Mouse (Mus musculus) stomach, embryonic 15.5 days (tissue): ENCODE measurements around the gene Krt75. TPM values are rescaled to one million over a fixed set of nuclear protein-coding genes. Genes with fewer than 3 reads are reported as not detected.

Experiments used
- ATAC-seq: fragments of 200-750 bp; cut with Nextera tagmentation; 2 replicates; pipeline ENCODE4 v1.8.0; 2017; ENCODE audit warnings: low read depth, moderate number of reproducible peaks, moderate TSS enrichment; ENCODE audit not compliant: insufficient read depth, low FRiP score
- H3K27ac ChIP-seq: fragments of 300-500 bp; sonication (generic); 2 replicates; pipeline ENCODE4 v1.5.1; 2015; ENCODE audit warnings: mild to moderate bottlenecking, inconsistent platforms
- H3K27me3 ChIP-seq: fragments of 300-500 bp; sonication (generic); replicated peaks from 2 replicates; pipeline ENCODE4 v1.6.1; 2015; ENCODE audit warnings: inconsistent platforms
- H3K36me3 ChIP-seq: fragments of 300-500 bp; sonication (generic); 2 replicates; pipeline ENCODE4 v1.6.1; 2015; ENCODE audit warnings: inconsistent platforms
- H3K4me1 ChIP-seq: fragments of 300-500 bp; sonication (generic); 2 replicates; pipeline ENCODE4 v1.6.1; 2015; ENCODE audit warnings: inconsistent platforms
- H3K4me2 ChIP-seq: fragments of 300-500 bp; sonication (generic); 2 replicates; pipeline ENCODE4 v1.6.1; 2015; ENCODE audit warnings: mild to moderate bottlenecking, inconsistent platforms
- H3K4me3 ChIP-seq: fragments of 300-500 bp; sonication (generic); replicated peaks from 2 replicates; pipeline ENCODE4 v1.5.1; 2015; ENCODE audit warnings: inconsistent platforms
- H3K9ac ChIP-seq: fragments of 300-500 bp; sonication (generic); 2 replicates; pipeline ENCODE4 v1.6.1; 2015; ENCODE audit warnings: inconsistent platforms
- H3K9me3 ChIP-seq: fragments of 300-500 bp; sonication (generic); 2 replicates; pipeline ENCODE4 v1.6.1; 2016; ENCODE audit warnings: inconsistent platforms
- WGBS: fragments of 180-500 bp; shearing (Covaris S2); methylation state at CpG from one replicate; pipeline ENCODE4 v1.1.7; 2015; 5-methylcytosine and 5-hydroxymethylcytosine counted together
- polyA plus RNA-seq: library from polyadenylated mRNA; unstranded; fragments of >200 nt; fragmentation: Nextera tagmentation; extraction: Ambion mirVana; gene quantifications from 2 replicates; pipeline ENCODE4 v1.2.1, GENCODE M21; 2015

Krt75 gene
- 0.21 and 0.34 TPM in 2 replicates for polyA plus RNA-seq

GRCm38 (mm10) chr15:101573796-101574345, at the start of gene Krt75:
Krt75 (minus strand) TSS chr15:101573904.
- H3K9me3 ChIP-seq: no peaks in the 10 kb centered on the region
- ATAC-seq: no peak
- H3K27ac ChIP-seq: no peak within 1 kb of the TSS
- no peaks in the 10 kb centered on the region for H3K27me3 ChIP-seq
- no peak within 1 kb of the TSS for H3K4me3 ChIP-seq
- H3K4me1 ChIP-seq: 0 out of 2 replicates have a peak, but pooled peaks cover 5% of the 10 kb centered on the region
- H3K9ac ChIP-seq: no peak within 1 kb of the TSS
- WGBS: 55% methylated on average over 15 of the region's 15 CpGs
- H3K4me2 ChIP-seq: no peak within 1 kb of the TSS
- H3K36me3 ChIP-seq: no peaks in the 10 kb centered on the region

DNA sequence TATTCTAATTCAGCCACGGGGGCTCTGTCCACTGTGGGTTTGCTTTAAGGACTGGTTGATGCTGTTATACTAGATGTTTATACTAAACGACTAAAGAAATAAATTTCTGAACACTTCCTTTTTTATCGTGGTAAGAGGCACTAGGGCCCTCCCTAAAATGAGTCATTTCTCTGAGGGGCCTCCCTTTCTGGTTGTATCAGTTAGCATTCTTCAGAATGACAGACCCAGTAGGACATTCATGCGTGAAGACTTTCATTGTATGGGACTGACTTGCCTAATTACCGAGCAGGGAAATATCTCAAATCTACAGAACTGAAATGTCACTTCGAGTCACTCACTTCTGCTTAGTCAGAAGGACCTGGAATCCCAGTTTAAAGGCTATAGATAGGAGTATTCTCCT, 25.4 kb upstream of the Krt75 start:
- no peaks in the 10 kb centered on the region for H3K4me1 ChIP-seq
- H3K27ac ChIP-seq: no peak overlapping the region
- 36% methylated on average over 6 of the region's 6 CpGs for WGBS
- H3K36me3 ChIP-seq: no peaks in the 10 kb centered on the region
- H3K4me2 ChIP-seq: no peak overlapping the region
- no peaks in the 10 kb centered on the region for H3K27me3 ChIP-seq
- H3K4me3 ChIP-seq: no peak overlapping the region
- H3K9ac ChIP-seq: no peak overlapping the region
- ATAC-seq: no peak
- no peaks in the 10 kb centered on the region for H3K9me3 ChIP-seq

DNA sequence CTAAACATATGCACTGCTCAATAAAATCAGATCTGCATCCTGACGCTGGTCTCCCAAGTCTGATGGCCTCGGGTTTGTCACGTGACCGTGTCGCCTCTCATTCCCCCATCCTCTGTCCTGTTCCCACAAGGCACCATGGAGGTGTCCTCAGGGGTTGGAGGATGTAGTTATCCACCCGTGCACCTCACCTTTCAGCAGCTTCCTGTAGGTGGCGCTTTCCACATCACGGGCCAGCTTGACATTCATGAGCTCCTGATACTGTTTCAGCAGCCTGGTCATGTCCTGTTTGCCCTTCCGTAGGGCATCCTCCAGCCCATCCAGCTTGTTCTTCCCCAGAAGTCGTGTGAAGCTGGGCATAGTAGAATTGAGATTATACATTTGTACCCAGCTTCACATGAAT, 14.5 kb upstream of the Krt75 start:
- Histone ChIP-seq H3K27ac (no peak overlapping the region), H3K27me3 (no peaks in the 10 kb centered on the region), H3K9me3 (no peaks in the 10 kb centered on the region), H3K4me1 (no peaks in the 10 kb centered on the region), H3K9ac (no peak overlapping the region), H3K4me2 (no peak overlapping the region), H3K4me3 (no peak overlapping the region), H3K36me3 (no peaks in the 10 kb centered on the region)
- 79% methylated on average over 10 of the region's 10 CpGs for WGBS
- ATAC-seq: no peak

DNA sequence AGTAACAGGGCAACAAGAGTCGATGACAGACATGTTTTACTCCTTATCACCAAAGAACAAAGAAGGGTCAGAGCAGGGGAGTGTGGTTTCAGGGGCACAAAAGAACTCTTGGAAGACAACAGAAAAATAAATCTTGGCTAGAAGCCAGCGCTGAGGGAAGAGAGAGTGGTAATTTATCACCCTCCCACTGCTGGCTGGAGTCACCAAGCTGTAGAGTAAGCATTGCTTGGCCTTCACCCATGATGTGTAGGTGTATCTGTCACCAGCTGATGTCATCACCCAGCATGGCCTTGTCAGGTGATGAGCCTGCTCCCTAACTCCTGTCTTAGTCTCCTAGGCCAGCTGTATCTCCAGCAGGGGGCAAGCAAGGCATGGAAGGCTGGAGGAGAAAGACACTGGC, 10.8 kb upstream of the Krt75 start:
- H3K36me3 ChIP-seq: no peaks in the 10 kb centered on the region
- no peak for ATAC-seq
- 18% methylated on average over 2 of the region's 2 CpGs for WGBS
- no peak overlapping the region for H3K4me2 ChIP-seq
- no peak overlapping the region for H3K9ac ChIP-seq
- H3K27me3 ChIP-seq: no peaks in the 10 kb centered on the region
- no peak overlapping the region for H3K27ac ChIP-seq
- H3K4me3 ChIP-seq: no peak overlapping the region
- no peaks in the 10 kb centered on the region for H3K4me1 ChIP-seq
- H3K9me3 ChIP-seq: no peaks in the 10 kb centered on the region

GRCm38 (mm10) chr15:101583211-101583965, 9.7 kb upstream of the Krt75 start:
- H3K4me2 ChIP-seq: no peak overlapping the region
- H3K27me3 ChIP-seq: no peaks in the 10 kb centered on the region
- H3K4me1 ChIP-seq: no peaks in the 10 kb centered on the region
- WGBS: 74% methylated on average over 8 of the region's 8 CpGs
- ATAC-seq: no peak
- H3K36me3 ChIP-seq: no peaks in the 10 kb centered on the region
- H3K9ac ChIP-seq: no peak overlapping the region
- no peak overlapping the region for H3K4me3 ChIP-seq
- no peak overlapping the region for H3K27ac ChIP-seq
- H3K9me3 ChIP-seq: no peaks in the 10 kb centered on the region

DNA sequence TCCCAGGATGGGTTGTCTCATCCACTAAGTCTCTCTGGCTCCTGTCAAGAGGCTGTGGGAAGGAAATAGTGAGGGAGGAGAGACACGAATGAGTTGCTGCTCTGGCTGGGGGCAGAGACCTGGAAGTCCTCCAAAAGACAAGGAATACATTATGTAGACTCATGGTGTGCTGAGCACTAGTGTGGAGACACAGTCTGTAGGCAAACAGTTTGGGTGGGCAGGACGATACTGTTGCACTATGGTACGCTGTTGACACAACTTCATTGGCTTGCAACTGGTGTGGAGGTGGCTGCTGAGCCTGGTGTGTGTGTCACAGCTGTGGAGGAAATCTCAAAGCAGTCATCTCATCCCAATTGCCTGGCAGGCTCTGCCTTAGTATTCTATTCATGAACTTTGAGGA, 8.0 kb upstream of the Krt75 start:
- Histone ChIP-seq H3K4me1 (no peaks in the 10 kb centered on the region), H3K27ac (no peak overlapping the region), H3K4me2 (no peak overlapping the region), H3K9me3 (no peaks in the 10 kb centered on the region), H3K27me3 (no peaks in the 10 kb centered on the region), H3K4me3 (no peak overlapping the region), H3K36me3 (no peaks in the 10 kb centered on the region), H3K9ac (no peak overlapping the region)
- WGBS: 68% methylated on average over 3 of the region's 3 CpGs
- ATAC-seq: no peak

- 68% methylated on average over 5 of the region's 5 CpGs for WGBS
These were observed 1.8 kb upstream of the Krt75 start for GRCm38 (mm10) chr15:101575506-101575905.

DNA sequence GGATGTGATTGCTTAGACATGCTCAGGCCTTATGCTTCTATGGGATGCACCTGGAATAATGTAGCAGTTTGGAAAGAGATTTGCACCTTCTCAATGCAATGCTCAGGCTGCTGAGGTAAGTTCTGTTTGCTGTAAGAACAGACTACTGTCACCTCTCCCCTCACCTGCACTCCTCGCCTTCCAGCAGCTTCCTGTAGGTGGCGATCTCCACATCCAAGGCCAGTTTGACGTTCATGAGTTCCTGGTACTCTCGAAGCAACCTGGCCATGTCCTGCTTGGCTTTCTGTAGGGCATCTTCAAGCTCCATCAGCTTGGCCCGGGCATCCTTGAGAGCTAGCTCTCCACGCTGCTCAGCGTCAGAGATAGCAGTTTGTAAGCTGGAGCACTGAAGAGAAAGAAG, 5.9 kb downstream of the Krt75 start:
- Histone ChIP-seq H3K4me1 (no peaks in the 10 kb centered on the region), H3K36me3 (no peaks in the 10 kb centered on the region)
- 40% methylated on average over 7 of the region's 7 CpGs for WGBS

More at GRCm38 (mm10) chr15:101575506-101575905, 1.8 kb upstream of the Krt75 start:
- no peak overlapping the region for H3K4me3 ChIP-seq
- H3K4me1 ChIP-seq: 0 out of 2 replicates have a peak, but pooled peaks cover 5% of the 10 kb centered on the region
- H3K27ac ChIP-seq: no peak overlapping the region
- no peak overlapping the region for H3K4me2 ChIP-seq
- no peak for ATAC-seq
- H3K27me3 ChIP-seq: no peaks in the 10 kb centered on the region
- no peak overlapping the region for H3K9ac ChIP-seq
- no peaks in the 10 kb centered on the region for H3K36me3 ChIP-seq
- no peaks in the 10 kb centered on the region for H3K9me3 ChIP-seq

GRCm38 (mm10) chr15:101562850-101563249, 10.9 kb downstream of the Krt75 start, which contains the start of gene Krt90:
Krt90 (minus strand) TSS chr15:101562950.
- no peak for ATAC-seq
- H3K9me3 ChIP-seq: no peaks in the 10 kb centered on the region
- 66% methylated on average over 5 of the region's 5 CpGs for WGBS
- no peaks in the 10 kb centered on the region for H3K36me3 ChIP-seq
- H3K27me3 ChIP-seq: no peaks in the 10 kb centered on the region
- no peak within 1 kb of the TSS for H3K27ac ChIP-seq
- H3K4me3 ChIP-seq: no peak within 1 kb of the TSS
- no peak within 1 kb of the TSS for H3K9ac ChIP-seq
- H3K4me1 ChIP-seq: no peaks in the 10 kb centered on the region
- no peak within 1 kb of the TSS for H3K4me2 ChIP-seq

More for the DNA sequence above, 5.9 kb downstream of the Krt75 start:
- Histone ChIP-seq H3K27ac (no peak overlapping the region), H3K4me3 (no peak overlapping the region), H3K4me2 (no peak overlapping the region), H3K9ac (no peak overlapping the region), H3K9me3 (no peaks in the 10 kb centered on the region), H3K27me3 (no peaks in the 10 kb centered on the region)
- ATAC-seq: no peak

GRCm38 (mm10) chr15:101558034-101558646, 15.6 kb downstream of the Krt75 start:
- Histone ChIP-seq H3K27me3 (no peaks in the 10 kb centered on the region), H3K4me1 (0 out of 2 replicates have a peak, but pooled peaks cover 2% of the 10 kb centered on the region), H3K4me2 (no peak overlapping the region), H3K36me3 (no peaks in the 10 kb centered on the region), H3K9me3 (no peaks in the 10 kb centered on the region), H3K9ac (no peak overlapping the region), H3K27ac (no peak overlapping the region), H3K4me3 (no peak overlapping the region)
- ATAC-seq: no peak
- 7% methylated on average over 7 of the region's 7 CpGs for WGBS

DNA sequence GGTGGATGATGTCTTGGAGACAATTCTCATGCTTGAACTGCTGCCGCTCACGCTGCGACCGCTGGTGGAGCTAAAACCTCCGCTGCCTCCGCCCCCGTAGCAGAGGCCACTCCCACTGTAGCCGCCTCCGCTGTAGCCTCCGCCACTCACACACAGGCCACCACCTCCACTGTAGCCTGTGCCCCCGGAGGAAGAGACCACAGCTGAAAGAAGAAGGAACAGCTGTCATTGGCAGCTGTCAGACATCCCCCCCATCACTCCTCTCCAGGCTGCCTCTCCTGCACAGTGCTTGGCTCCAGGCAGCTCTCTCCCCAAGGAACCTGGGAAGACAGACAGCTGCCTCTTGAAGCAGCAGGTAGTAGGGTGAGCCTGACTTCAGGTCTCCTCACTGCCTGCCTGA, 20.5 kb downstream of the Krt75 start:
- peaks cover 11% of the 10 kb centered on the region; the same call in 1 of the 2 replicates for H3K27me3 ChIP-seq
- H3K27ac ChIP-seq: no peak overlapping the region
- no peaks in the 10 kb centered on the region for H3K36me3 ChIP-seq
- H3K4me1 ChIP-seq: peaks cover 7% of the 10 kb centered on the region
- H3K4me2 ChIP-seq: peak overlapping the region; percentile 38
- H3K9ac ChIP-seq: no peak overlapping the region
- 0% methylated on average over 11 of the region's 11 CpGs for WGBS
- peak; percentile 51; the same call in 1 of the 2 replicates for ATAC-seq
- H3K4me3 ChIP-seq: no peak overlapping the region
- H3K9me3 ChIP-seq: no peaks in the 10 kb centered on the region

- 76% methylated on average over 8 of the region's 8 CpGs for whole genome bisulfite sequencing
- Histone ChIP-seq H3K9ac (no peak overlapping the region), H3K27me3 (peaks cover 11% of the 10 kb centered on the region; the same call in 1 of the 2 replicates), H3K4me1 (peaks cover 7% of the 10 kb centered on the region), H3K4me3 (no peak overlapping the region), H3K9me3 (no peaks in the 10 kb centered on the region), H3K4me2 (no peak overlapping the region), H3K27ac (no peak overlapping the region), H3K36me3 (no peaks in the 10 kb centered on the region)
- no peak for ATAC-seq
These were observed 21.5 kb downstream of the Krt75 start for GRCm38 (mm10) chr15:101552188-101552587.
